Mouse (Mus musculus) hematopoietic stem cell, adult 5-6 weeks (primary cell): ENCODE measurements around the gene Pqbp1. TPM values are rescaled to one million over a fixed set of nuclear protein-coding genes. Genes with fewer than 3 reads are reported as not detected.
"Not testable (repeated sequence)": the region's sequence is repeated elsewhere in the genome, so short reads cannot be mapped to it uniquely, and the experiment has no call there.

Experiments
- ATAC-seq, 2 experiments: fragments of 125-278 bp in 1 of 2; replicated peaks in 1 of 2; 2 replicates each; pipeline ENCODE4 v1.8.0; 2016 to 2017; ENCODE audit warnings: inconsistent platforms in 2 of 2, mild to moderate bottlenecking in 2 of 2, moderate number of reproducible peaks in 2 of 2, low read depth in 1 of 2, moderate TSS enrichment in 1 of 2; ENCODE audit not compliant: low FRiP score in 2 of 2, poor library complexity in 2 of 2, severe bottlenecking in 2 of 2, insufficient read depth in 1 of 2, low TSS enrichment in 1 of 2
- total RNA-seq: library from RNA; stranded (forward); fragments of 172-1452, 232-1000 nt; gene quantifications from 2 replicates; pipeline ENCODE4 v1.2.3, GENCODE M21; 2017

Pqbp1 gene
- 167 and 186 TPM in 2 replicates for total RNA-seq

DNA sequence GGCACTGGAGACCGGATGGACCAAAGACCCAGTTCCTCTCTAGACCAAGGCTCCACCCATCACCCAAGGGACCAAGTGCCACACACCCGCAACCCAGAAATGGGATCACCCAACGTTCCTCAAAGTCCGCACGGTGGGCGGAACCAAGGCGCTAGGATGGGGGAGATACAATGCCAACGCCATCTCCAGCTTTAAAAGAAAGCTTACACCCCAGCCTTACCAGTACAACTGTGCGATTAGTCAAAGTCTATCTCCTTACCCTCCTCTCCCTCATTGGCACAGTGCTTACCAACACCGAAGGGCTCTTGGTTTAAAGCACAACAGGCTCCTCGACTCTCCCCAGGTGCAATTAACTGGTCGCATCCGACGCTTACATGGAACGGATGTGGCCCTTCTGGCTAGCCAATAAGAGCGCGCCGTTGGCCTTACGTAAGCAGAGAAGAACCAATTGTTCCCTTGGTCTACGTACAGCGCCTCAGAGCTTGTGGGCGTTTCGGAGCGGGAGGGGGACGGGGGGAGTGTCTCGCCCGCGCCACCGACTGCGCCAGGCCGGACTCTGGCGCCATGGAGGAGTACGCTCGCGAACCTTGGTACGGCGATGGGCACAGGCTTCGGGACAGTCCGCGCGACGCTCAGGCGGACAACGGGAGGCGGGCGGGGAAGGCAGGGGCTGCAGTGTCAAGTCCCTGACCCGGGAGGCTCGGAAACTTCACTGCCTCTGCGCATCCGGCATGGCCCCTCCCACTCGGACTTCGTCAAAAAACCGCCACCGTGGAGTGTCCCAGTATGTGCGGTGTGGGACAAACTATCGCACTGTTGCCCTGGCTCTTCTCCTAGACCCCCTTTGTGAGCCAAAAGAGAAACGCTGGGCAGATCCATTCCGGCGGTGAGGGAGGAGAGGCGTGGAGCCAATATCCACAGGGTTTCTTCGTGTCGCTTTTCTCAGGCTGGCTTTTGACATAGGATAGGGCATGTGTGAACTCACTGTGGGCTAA is at the start of gene Pqbp1, which contains the start of gene Timm17b:
Gene Pqbp1, minus strand, starts transcription at position 390 of the 995 bp plus-strand sequence.
Gene Timm17b, plus strand, starts transcription at position 478 of the 995 bp plus-strand sequence.
- peak; percentile 97 to 98 for ATAC-seq

DNA sequence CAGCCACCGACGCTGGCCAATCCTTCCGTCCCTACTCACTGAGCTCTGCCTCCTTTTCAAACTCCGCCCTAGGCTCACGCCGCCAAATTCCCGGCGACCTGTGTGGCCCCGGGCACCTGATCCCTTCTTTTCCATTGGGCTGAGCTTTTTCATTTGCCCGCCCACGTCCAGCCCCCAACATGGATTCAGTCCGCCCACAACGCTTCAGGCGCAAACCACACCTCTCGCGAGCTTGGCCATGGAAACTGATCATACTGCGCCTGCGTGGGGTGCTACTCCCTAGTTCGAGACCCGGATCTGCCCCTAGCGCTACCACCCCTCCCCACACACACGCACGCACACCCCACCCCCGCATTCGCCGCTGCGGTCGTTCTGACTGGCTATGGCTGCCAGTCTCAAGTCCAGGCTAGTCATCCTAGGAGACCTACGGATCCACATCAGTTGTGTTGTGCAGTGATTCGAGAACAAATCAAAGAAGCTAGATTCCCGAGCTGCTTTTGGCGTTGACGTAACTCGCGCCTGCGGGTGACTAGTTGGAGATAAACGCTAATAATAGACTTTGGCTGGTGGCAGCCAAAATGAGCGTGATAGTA is 48.9 kb upstream of the Pqbp1 start:
- ATAC-seq, result peak; percentile 99

DNA sequence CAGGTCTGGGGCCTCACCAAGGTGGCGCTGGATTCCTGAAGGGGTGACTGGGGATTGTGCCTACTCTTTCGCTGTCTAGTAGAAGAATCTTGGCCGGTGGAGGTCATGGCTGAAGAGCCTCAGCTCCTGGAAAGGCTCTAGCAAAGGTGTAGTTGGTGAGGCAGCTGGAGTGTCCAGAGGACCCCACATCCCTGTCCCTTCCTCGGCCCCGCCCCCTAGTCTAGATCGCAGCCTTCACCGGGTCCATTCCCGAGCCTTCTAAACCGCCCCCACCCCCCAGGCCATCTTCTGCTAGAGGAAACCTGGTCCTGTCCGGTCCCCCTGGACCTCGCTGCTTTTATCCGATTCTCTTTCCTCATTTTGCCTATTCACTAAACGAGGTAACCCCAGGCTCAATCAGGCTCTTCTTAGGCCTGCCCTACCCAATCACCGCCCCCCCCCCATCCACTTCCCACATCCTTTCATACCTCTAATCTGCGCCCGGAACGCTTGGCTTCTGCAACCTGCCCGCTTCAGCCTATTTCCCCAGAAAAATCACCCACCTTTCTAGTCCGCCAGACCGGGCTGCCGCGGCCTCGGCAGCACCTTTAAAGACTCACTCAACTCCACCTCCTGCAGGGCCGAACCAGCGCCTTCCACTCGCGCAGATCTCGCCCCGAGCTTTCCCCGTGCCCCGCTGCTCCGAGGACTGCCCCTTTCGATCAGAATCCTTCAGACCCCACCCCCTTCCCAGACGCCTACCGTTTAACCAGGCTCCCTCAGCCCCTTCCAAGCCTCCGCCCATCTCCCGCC is 48.2 kb upstream of the Pqbp1 start, which contains the start of gene Hdac6:
Gene Hdac6, minus strand, starts transcription at position 782 of the 792 bp plus-strand sequence.
- ATAC-seq, result no peak

DNA sequence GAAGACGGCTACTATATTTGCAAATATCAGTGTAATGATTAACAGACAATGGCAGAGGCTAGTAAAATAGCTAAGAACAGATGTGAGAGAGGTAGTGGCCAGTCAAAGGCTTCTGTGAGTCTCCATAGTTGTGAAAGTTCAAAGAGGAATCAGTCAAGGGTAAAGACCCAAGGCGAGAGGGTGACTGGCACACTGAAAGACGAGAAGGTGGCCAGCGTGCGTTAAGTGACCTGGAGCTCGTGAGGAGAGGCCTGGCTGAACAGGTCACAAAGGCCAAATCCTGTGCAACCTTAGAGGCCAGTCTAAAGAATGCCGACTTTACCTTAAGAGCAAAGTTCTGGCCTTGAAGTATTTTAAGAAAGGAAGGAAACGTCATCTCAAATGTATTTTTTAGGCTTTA is 46.5 kb upstream of the Pqbp1 start:
- ATAC-seq, result no peak

DNA sequence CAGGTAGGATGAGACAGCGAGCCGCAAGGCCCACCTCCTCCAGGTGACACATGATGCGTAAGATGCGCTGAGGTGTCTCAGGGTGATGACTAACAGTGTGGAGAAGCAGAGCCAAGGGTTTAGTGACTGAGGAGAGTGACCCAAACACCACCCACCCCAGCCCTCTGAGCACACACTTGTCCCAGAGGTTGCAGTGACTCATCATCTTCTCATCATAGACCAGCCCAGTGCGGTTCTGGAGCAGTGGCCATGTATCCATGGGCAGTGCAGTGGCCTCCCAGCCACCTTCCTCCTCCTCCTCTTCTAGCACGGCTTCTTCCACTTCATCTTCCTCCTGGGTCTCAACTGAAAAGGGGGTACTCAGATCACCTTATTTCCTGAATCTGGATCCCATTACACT is 38.6 kb upstream of the Pqbp1 start:
- ATAC-seq, result no peak

DNA sequence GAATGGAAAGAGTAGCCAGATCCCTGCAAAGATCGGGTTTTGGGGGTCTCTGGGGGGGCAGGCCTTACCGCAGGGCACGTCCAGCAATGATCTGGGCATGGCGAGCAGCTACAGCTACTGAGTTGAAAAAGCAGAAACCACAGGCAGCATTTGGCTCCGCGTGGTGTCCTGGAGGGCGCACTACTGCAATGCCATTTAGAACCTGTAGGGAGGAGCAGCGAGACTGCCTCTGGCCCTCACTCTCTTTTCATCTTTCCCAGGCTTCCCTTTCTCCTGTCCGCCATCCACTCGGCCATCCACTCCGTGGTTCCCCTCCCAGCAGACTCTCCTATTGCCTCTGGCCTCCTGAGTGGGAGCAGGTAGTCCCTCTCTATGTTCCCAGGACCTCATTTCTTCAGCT is 37.8 kb upstream of the Pqbp1 start:
- peak; percentile 32 to 56; a peak in 1 of 4 replicates for ATAC-seq

DNA sequence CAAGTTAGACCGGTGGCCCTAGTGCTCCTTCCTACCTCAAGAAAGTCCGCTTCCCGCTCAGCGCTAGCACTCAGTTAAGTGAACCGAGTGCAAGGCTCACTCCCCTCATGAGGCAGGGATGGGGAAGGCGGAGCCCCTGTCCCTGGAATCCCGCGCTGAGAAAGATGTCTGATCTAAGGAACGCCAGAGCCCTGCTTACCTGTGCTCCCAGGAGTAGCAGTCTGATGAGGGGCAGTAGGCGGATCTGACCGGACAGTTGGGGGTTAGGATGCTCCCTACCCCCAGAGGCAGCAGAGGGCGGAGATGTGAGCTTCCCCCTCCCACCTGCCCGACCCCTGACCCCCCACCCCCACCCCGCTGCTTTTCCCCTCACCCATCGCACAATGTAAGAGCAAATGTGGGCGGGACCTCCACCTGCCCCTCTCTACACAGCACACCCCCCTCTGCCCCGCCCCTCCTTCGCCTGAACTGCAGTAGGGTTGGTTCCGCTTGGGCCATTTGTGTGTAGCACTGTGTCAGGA is 29.3 kb upstream of the Pqbp1 start, which contains the start of gene Eras:
Gene Eras, minus strand, starts transcription at position 338 of the 521 bp plus-strand sequence.
- ATAC-seq, result no peak

DNA sequence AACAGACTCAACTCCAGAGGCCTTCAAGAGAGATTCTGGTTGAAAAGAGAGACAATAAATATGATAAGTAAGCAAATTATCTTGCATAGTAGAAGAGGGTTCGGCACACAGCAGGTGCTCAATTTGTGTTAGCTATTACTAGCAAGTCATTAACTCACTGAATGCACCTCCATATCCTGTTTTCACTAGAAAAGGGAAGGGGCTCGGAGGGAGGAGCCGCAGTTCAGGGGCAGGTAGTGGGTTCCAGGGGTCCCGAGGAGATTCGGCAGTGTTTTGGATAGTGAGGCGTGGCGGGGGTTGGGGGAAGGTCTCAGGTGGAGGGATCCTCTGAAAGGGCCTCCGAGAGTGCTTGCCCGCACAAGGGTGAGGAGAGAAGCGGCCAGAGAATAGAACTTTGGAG is 28.0 kb upstream of the Pqbp1 start:
- ATAC-seq, result no peak

DNA sequence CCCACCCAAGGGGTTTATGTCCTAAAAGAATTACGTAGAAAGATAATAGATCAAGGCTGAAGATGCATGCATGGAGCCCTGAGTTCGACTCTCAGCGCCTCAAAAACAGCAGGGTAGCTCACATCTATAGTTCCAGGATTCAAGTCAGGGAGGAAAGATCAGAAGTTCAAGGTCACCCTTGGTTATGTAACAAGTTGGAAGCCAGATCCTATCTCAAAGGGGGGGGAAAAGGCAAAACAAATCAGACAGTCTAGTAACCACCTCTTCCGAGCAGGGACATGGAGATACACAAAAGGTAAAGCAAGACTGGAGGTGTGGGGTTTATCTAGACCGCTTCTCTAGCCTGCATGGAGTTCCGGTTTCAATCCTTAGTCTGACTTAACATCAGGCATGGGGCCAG is 27.2 kb upstream of the Pqbp1 start:
- ATAC-seq, result no peak

DNA sequence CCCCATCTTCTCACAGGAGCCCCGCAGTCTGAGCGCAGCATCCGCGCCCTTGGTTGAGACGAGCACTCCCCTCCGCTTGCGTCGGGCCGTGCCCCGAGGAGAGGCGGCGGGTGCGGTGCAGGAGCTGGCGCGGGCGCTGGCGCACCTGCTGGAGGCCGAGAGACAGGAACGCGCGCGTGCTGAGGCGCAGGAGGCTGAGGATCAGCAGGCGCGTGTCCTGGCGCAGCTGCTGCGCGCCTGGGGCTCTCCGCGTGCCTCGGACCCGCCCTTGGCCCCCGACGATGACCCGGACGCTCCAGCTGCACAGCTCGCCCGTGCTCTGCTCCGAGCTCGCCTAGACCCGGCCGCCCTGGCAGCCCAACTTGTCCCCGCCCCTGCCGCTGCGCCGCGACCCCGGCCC is 23.0 kb upstream of the Pqbp1 start:
- no peak for ATAC-seq

DNA sequence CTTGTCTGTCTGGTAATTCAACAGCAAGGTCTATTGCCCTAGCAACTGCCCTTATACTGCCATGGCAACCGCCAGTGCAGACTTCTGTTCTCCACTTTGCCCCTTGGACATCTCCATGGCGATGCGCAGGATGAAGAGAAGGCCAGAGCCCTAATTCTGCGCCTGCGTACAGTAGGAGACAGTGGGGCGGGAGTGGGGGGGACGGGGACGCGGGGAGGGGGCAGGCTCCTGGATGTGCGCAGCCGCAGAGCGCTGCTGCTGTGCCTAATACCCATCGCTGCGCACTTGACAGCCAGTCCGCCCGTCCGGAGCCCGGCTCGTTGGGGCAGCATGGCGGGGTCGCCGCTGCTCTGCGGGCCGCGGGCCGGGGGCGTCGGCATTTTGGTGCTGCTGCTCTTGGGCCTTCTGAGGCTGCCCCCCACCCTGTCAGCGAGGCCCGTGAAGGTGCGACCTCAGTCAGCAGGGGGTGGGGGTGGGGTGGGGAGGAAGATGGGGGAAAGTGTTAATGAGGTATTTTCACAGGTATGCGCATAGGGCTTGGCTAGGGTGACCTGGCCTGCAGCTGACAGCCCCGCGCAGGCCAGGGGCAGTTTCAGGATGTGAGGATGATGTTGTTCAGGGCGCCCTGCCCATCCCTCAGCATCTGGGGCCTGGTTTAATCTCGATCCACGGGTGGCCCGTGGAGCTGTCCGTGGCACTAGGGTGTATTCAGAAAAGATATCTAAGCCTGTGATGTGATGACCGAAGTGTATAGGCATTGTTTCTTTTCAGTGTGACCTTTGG is 20.7 kb upstream of the Pqbp1 start, which contains the start of gene Pcsk1n:
Gene Pcsk1n, plus strand, starts transcription at position 222 of the 783 bp plus-strand sequence.
- no peak for ATAC-seq

DNA sequence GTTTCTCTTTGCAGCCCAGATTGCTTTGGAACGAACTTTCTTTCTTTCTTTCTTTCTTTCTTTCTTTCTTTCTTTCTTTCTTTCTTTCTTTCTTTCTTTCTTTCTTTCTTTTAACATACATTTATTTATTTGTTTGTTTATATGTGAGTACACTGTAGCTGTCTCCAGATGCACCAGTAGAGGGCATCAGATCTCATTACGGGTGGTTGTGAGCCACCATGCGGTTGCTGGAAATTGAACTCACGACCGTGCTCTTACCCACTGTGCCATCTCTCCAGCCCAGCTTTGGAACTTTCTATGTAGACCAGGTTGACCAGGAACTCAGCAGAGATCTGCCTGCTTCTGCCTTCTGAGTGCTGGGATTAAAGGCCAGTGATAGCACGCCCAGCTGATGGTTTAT is 18.9 kb upstream of the Pqbp1 start:
- ATAC-seq, result not testable (repeated sequence)

DNA sequence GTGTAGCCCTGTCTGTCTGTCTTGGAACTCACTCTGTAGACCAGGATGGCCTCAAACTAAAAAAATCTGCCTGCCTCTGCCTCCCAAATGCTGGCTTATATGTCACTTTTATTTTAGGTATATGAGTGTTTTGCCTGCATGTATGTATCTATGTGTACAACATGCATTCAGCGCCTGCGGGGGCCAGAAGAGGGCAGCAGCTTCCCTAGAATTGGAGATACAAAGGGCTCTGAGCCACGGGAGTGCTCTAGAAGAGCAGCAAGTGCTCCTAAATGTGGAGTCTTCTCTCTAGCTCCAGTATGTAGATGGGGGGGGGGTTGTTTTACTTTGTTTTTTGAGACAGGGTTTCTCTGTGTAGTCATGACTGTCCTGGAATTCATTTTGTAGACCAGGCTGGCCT is 16.6 kb upstream of the Pqbp1 start:
- peak; percentile 59 to 77; a peak in 3 of 4 replicates for ATAC-seq

DNA sequence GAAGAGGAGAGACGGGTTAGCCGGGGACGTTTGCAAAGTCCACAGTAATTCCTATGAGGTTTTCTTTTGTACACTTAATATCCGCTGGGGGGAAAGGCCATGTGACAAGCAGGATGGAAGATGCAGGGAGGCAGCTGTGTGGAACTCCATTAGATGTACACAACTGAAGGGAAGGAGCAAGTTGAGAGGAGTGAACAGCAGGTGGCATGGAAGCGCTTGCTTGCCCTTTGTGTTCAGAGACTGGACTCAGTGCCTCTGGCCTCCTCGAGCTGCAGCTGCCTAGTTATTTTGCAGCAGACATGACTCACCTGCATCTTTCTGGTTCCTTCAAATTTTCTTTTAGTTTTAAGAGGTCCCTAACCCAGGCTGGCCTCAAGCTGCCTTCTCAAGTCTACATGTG is 11.4 kb upstream of the Pqbp1 start:
- ATAC-seq, result no peak

DNA sequence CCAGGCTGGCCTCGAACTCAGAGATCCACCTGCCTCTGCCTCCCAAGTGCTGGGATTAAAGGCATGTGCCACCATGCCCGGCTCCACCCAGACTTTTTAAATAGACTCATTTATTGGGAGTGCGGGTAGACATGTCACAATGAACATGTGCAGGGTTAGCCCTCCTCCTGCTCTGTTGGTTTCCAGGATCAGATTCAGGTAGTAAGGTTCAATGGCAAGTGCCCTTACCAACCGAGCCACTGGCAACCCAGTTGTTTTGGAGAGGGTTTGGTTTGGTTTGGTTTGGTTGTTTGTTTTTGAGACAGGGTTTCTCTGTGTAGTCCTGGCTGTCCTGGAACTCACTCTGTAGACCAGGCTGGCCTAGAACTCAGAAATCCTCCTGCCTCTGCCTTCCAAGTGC is 10.2 kb upstream of the Pqbp1 start, which contains the start of gene Gm10490:
Gene Gm10490, plus strand, starts transcription at position 301 of the 400 bp plus-strand sequence.
- ATAC-seq, result not testable (repeated sequence)

DNA sequence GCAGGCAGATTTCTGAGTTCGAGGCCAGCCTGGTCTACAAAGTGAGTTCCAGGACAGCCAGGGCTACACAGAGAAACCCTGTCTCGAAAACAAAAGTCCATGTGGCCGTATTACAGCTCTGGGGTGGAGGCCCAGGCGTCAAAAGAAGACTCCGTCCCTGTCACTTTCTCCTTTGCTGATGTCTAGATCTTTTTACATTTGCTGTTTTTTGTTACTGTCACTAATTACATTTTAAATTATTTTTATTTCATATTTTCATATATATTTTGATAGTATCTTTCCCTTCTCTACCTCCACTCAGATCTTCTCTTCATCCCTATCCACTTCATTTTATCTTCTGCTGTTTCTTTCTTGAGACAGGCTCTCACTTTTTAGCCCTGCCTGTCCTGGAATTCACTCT is 8.7 kb upstream of the Pqbp1 start, which contains the start of gene Gm10491:
Gene Gm10491, minus strand, starts transcription at position 101 of the 400 bp plus-strand sequence.
- ATAC-seq, result no peak
